Mouse (Mus musculus) heart, embryonic 12.5 days (tissue): ENCODE results near the gene Rnf141. TPM values are rescaled to one million over a fixed set of nuclear protein-coding genes. Genes with fewer than 3 reads are reported as not detected.

Source experiments
- ATAC-seq: fragments of 200-750 bp; cut with Nextera tagmentation; 2 replicates; pipeline ENCODE4 v1.8.0; 2017; ENCODE audit warnings: moderate TSS enrichment, moderate library complexity; ENCODE audit not compliant: insufficient number of reproducible peaks, low FRiP score
- H3K27ac ChIP-seq: fragments of 300-500 bp; sonication (generic); 2 replicates; pipeline ENCODE4 v1.5.1; 2016; ENCODE audit warnings: mild to moderate bottlenecking, moderate library complexity; ENCODE audit not compliant: poor library complexity, severe bottlenecking
- H3K27me3 ChIP-seq: fragments of 300-500 bp; sonication (generic); replicated peaks from 2 replicates; pipeline ENCODE4 v1.6.1; 2016; ENCODE audit warnings: mild to moderate bottlenecking, moderate library complexity
- H3K36me3 ChIP-seq: fragments of 300-500 bp; sonication (generic); 2 replicates; pipeline ENCODE4 v1.6.1; 2016; ENCODE audit warnings: mild to moderate bottlenecking, moderate library complexity
- H3K4me1 ChIP-seq: fragments of 300-500 bp; sonication (generic); replicated peaks from 2 replicates; pipeline ENCODE4 v1.6.1; 2016; ENCODE audit warnings: mild to moderate bottlenecking
- H3K4me2 ChIP-seq: fragments of 300-500 bp; sonication (generic); 2 replicates; pipeline ENCODE4 v1.6.1; 2016; ENCODE audit warnings: mild to moderate bottlenecking, moderate library complexity
- H3K4me3 ChIP-seq: fragments of 300-500 bp; sonication (generic); 2 replicates; pipeline ENCODE4 v1.5.1; 2016; ENCODE audit warnings: mild to moderate bottlenecking
- H3K9ac ChIP-seq: fragments of 300-500 bp; sonication (generic); 2 replicates; pipeline ENCODE4 v1.6.1; 2016; ENCODE audit warnings: mild to moderate bottlenecking, moderate library complexity
- H3K9me3 ChIP-seq: fragments of 300-500 bp; sonication (generic); replicated peaks from 2 replicates; pipeline ENCODE4 v1.6.1; 2016; ENCODE audit warnings: mild to moderate bottlenecking, moderate library complexity
- WGBS: fragments of 180-500 bp; shearing (Covaris S2); methylation state at CpG from one replicate; pipeline ENCODE4 v1.1.7; 2016; 5-methylcytosine and 5-hydroxymethylcytosine counted together
- polyA plus RNA-seq: library from polyadenylated mRNA; unstranded; fragments of >200 nt; fragmentation: Nextera tagmentation; extraction: Ambion mirVana; gene quantifications from 2 replicates; pipeline ENCODE4 v1.2.1, GENCODE M21; 2016

Rnf141 gene
- polyA plus RNA-seq, 1 experiment from 2014 or later, result 37.9 TPM

- Histone ChIP-seq H3K27me3 (no peaks in the 10 kb centered on the region), H3K9ac (no peak overlapping the region), H3K36me3 (peaks cover 46% of the 10 kb centered on the region), H3K4me2 (no peak overlapping the region), H3K4me3 (no peak overlapping the region), H3K27ac (no peak overlapping the region), H3K4me1 (peaks cover 10% of the 10 kb centered on the region), H3K9me3 (no peaks in the 10 kb centered on the region)
- no peak for ATAC-seq
- WGBS, result 90% methylated on average over 1 of the region's 1 CpGs
These were observed 10.2 kb downstream of the Rnf141 start for GRCm38 (mm10) chr7:110834018-110834417.

DNA sequence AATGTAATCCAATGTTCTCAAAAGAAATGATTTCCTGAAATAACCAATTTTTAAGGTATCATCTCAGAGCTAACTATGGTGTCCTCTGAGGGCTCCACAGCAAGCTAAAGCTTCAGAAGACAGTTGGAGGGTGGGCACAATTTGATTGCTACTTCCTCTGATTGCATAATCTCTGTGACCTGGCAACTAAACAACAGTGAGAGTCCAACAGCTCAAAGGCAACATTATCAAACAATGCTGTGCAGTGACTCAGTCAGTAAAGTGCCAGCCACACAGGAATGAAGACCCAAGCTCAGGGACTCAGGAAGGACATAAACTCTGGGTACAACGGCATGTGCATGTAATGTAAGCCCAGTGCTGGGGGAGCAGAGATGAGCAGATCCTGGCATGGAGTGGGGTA is 11.2 kb downstream of the Rnf141 start:
- peaks cover 55% of the 10 kb centered on the region for H3K36me3 ChIP-seq
- 59% methylated on average over 1 of the region's 1 CpGs for whole genome bisulfite sequencing
- H3K27ac ChIP-seq, result no peak overlapping the region
- H3K4me2 ChIP-seq, result no peak overlapping the region
- H3K4me3 ChIP-seq, result no peak overlapping the region
- no peaks in the 10 kb centered on the region for H3K9me3 ChIP-seq
- H3K9ac ChIP-seq, result no peak overlapping the region
- ATAC-seq, result no peak
- H3K27me3 ChIP-seq, result no peaks in the 10 kb centered on the region
- peaks cover 10% of the 10 kb centered on the region for H3K4me1 ChIP-seq

GRCm38 (mm10) chr7:110823995-110824953 is 20.0 kb downstream of the Rnf141 start:
- Histone ChIP-seq H3K9ac (no peak overlapping the region), H3K4me3 (no peak overlapping the region), H3K4me1 (peaks cover 49% of the 10 kb centered on the region), H3K36me3 (peaks cover 36% of the 10 kb centered on the region), H3K9me3 (no peaks in the 10 kb centered on the region), H3K27me3 (no peaks in the 10 kb centered on the region), H3K27ac (no peak overlapping the region), H3K4me2 (no peak overlapping the region)
- no peak for ATAC-seq
- WGBS, result 80% methylated on average over 8 of the region's 8 CpGs

DNA sequence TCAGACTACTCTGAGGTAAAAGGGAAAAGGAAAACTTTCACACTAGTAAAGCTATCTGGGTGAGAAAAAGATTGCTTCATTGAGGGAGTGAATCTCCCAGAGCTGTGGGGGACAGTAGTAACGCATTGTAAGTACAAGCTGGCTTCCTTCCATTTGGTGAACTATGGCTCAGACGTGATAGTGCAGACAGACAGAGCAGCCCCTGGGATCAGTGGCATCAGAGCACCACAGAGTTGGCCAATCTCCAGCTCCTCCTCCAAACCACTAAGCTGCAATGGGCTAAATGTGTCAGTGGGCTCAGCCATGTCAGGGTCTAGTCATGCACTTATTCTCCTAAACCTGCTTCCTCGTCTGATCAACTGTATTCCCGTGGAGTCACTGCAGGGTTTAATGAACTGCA is 20.7 kb downstream of the Rnf141 start:
- no peaks in the 10 kb centered on the region for H3K9me3 ChIP-seq
- H3K36me3 ChIP-seq, result peaks cover 29% of the 10 kb centered on the region
- no peak overlapping the region for H3K4me2 ChIP-seq
- ATAC-seq, result no peak
- WGBS, result 57% methylated on average over 4 of the region's 4 CpGs
- H3K9ac ChIP-seq, result no peak overlapping the region
- no peak overlapping the region for H3K27ac ChIP-seq
- H3K4me1 ChIP-seq, result peaks cover 55% of the 10 kb centered on the region
- no peaks in the 10 kb centered on the region for H3K27me3 ChIP-seq
- no peak overlapping the region for H3K4me3 ChIP-seq

- H3K9me3 ChIP-seq, result no peaks in the 10 kb centered on the region
- no peak overlapping the region for H3K4me2 ChIP-seq
- H3K27me3 ChIP-seq, result no peaks in the 10 kb centered on the region
- peaks cover 59% of the 10 kb centered on the region for H3K4me1 ChIP-seq
- 86% methylated on average over 8 of the region's 8 CpGs for WGBS
- no peak overlapping the region for H3K4me3 ChIP-seq
- no peak for ATAC-seq
- no peak overlapping the region for H3K27ac ChIP-seq
- H3K36me3 ChIP-seq, result peaks cover 25% of the 10 kb centered on the region
- H3K9ac ChIP-seq, result no peak overlapping the region
These were observed 21.2 kb downstream of the Rnf141 start for GRCm38 (mm10) chr7:110823076-110823475.

GRCm38 (mm10) chr7:110822055-110822454 is 22.2 kb downstream of the Rnf141 start:
- no peaks in the 10 kb centered on the region for H3K27me3 ChIP-seq
- no peak for ATAC-seq
- peaks cover 62% of the 10 kb centered on the region for H3K4me1 ChIP-seq
- H3K9me3 ChIP-seq, result no peaks in the 10 kb centered on the region
- no peak overlapping the region for H3K4me3 ChIP-seq
- H3K4me2 ChIP-seq, result no peak overlapping the region
- 66% methylated on average over 4 of the region's 4 CpGs for WGBS
- peak overlapping the region; percentile 12; the same call in 1 of the 2 replicates for H3K27ac ChIP-seq
- peaks cover 23% of the 10 kb centered on the region for H3K36me3 ChIP-seq
- no peak overlapping the region for H3K9ac ChIP-seq

DNA sequence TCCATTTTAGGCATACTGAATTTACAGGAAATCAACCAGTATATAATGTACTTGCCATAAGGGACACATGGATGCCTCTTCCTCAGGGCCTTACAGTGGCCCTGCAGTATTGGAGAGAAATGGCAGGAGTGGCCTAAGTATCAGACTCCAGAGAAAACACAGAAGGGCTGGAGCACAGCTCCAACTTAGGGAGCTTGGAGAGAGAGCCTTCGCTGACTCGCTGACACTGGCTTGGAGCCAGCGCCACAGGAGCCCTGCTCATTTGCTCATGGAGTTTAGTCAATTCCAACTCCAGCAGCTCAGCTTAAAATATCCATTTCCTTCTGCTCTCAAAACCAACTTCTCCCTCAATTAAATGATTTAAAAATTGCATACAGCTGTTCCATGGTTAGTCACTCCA is 22.6 kb downstream of the Rnf141 start:
- Histone ChIP-seq H3K9ac (no peak overlapping the region), H3K27me3 (no peaks in the 10 kb centered on the region), H3K9me3 (no peaks in the 10 kb centered on the region), H3K36me3 (peaks cover 19% of the 10 kb centered on the region), H3K4me1 (peaks cover 62% of the 10 kb centered on the region), H3K4me3 (no peak overlapping the region), H3K27ac (peak overlapping the region; percentile 80), H3K4me2 (no peak overlapping the region)
- ATAC-seq, result 0 out of 2 replicates have a peak, but pooled peaks have one; percentile 34
- 19% methylated on average over 3 of the region's 3 CpGs for WGBS

GRCm38 (mm10) chr7:110821068-110821467 is 23.2 kb downstream of the Rnf141 start:
- 12% methylated on average over 5 of the region's 5 CpGs for WGBS
- Histone ChIP-seq H3K9ac (no peak overlapping the region), H3K27me3 (no peaks in the 10 kb centered on the region), H3K4me3 (no peak overlapping the region), H3K9me3 (no peaks in the 10 kb centered on the region), H3K36me3 (peaks cover 18% of the 10 kb centered on the region), H3K4me2 (peak overlapping the region; percentile 21; the same call in 1 of the 2 replicates), H3K4me1 (peaks cover 62% of the 10 kb centered on the region), H3K27ac (peak overlapping the region; percentile 80)
- peak; percentile 46; the same call in 1 of the 2 replicates for ATAC-seq

DNA sequence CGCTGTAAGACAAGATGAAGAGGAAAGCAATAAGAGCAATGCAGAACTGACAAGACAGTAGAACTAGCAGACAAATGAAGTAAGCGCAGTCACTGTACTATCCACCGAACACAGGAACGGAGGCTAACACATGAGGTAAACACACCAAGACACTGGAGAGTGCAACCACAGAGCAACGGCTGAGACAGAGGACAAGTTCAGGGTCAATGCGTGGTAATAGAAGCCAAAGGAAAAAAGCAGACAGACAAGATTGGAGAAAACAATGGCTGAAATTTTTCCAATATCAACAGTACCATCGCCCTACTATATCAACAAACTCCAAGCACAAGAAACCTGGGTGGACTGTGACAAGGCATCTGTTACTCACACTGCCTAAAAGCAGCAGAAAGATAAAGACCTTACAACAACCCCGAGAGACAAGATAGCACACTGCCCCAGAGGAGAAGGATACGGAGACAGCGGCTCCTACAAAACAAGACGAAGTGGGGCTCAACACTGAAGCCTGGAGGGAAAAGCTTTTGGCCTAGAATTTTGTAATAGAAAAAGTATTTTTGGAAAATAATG is 25.4 kb downstream of the Rnf141 start:
- Histone ChIP-seq H3K9ac (no peak overlapping the region; the same call in 1 of the 2 replicates), H3K27me3 (no peaks in the 10 kb centered on the region), H3K4me3 (no peak overlapping the region), H3K36me3 (0 out of 2 replicates have a peak, but pooled peaks cover 8% of the 10 kb centered on the region), H3K27ac (0 out of 2 replicates have a peak overlapping the region, but pooled peaks have one; percentile 47), H3K9me3 (no peaks in the 10 kb centered on the region), H3K4me2 (no peak overlapping the region), H3K4me1 (peaks cover 54% of the 10 kb centered on the region)
- ATAC-seq, result peak; percentile 81
- WGBS, result 30% methylated on average over 11 of the region's 11 CpGs

DNA sequence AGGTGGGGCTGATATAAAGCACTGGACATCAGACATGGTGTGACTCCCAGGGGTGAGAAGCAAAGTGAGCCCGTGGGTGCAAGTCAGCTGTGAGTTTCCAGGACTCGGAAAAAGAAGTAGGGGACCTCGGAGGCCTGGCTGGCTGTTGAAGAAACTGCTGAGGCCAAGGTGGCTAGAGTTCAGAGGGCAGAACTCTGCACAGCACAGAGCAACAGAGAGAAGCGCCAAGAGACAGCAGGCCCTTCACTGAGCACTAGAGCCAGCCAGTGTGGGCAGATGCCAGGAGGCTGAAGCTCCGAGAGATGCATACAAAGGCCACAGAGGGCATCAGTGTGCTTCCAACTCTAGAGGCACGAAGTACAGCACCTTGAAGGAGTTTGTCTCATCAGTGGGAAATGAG is 26.1 kb downstream of the Rnf141 start:
- WGBS, result 52% methylated on average over 6 of the region's 6 CpGs
- H3K27ac ChIP-seq, result no peak overlapping the region
- ATAC-seq, result no peak
- no peaks in the 10 kb centered on the region for H3K9me3 ChIP-seq
- peaks cover 47% of the 10 kb centered on the region for H3K4me1 ChIP-seq
- no peak overlapping the region for H3K4me2 ChIP-seq
- no peak overlapping the region for H3K9ac ChIP-seq
- H3K27me3 ChIP-seq, result no peaks in the 10 kb centered on the region
- no peak overlapping the region for H3K4me3 ChIP-seq
- 0 out of 2 replicates have a peak, but pooled peaks cover 8% of the 10 kb centered on the region for H3K36me3 ChIP-seq

- Histone ChIP-seq H3K9ac (no peak overlapping the region), H3K4me2 (no peak overlapping the region), H3K27me3 (no peaks in the 10 kb centered on the region), H3K27ac (no peak overlapping the region), H3K4me3 (no peak overlapping the region), H3K4me1 (peaks cover 29% of the 10 kb centered on the region), H3K36me3 (peaks cover 20% of the 10 kb centered on the region), H3K9me3 (no peaks in the 10 kb centered on the region)
- no peak for ATAC-seq
- 69% methylated on average over 5 of the region's 5 CpGs for WGBS
These were observed 28.2 kb downstream of the Rnf141 start for GRCm38 (mm10) chr7:110816037-110816436.
